Mouse (Mus musculus) stomach, postnatal 0 days (tissue): ENCODE data around the gene Igf2r. TPM values are rescaled to one million over a fixed set of nuclear protein-coding genes. Genes with fewer than 3 reads are reported as not detected.

Experiments used
- ATAC-seq: fragments of 200-750 bp; cut with Nextera tagmentation; 2 replicates; pipeline ENCODE4 v1.8.0; 2017; ENCODE audit not compliant: low FRiP score, low TSS enrichment
- DNase-seq: peaks from one replicate; pipeline ENCODE4 v3.0.0-alpha.2; 2016; ENCODE audit warnings: low spot score
- H3K27ac ChIP-seq: fragments of 300-500 bp; sonication (generic); replicated peaks from 2 replicates; pipeline ENCODE4 v1.5.1; 2014; ENCODE audit warnings: mild to moderate bottlenecking, control low read depth
- H3K27me3 ChIP-seq: fragments of 300-500 bp; sonication (generic); 2 replicates; pipeline ENCODE4 v1.6.1; 2014; ENCODE audit warnings: low read length; ENCODE audit not compliant: control insufficient read depth, insufficient read depth
- H3K36me3 ChIP-seq: fragments of 300-500 bp; sonication (generic); 2 replicates; pipeline ENCODE4 v1.6.1; 2014; ENCODE audit warnings: low read length, mixed read lengths; ENCODE audit not compliant: control insufficient read depth, insufficient read depth
- H3K4me1 ChIP-seq: fragments of 300-500 bp; sonication (generic); replicated peaks from 2 replicates; pipeline ENCODE4 v1.6.1; 2014; ENCODE audit warnings: antibody characterized with exemption; ENCODE audit not compliant: control insufficient read depth, insufficient read depth
- H3K4me2 ChIP-seq: fragments of 300-500 bp; sonication (generic); replicated peaks from 2 replicates; pipeline ENCODE4 v1.6.1; 2014; ENCODE audit warnings: low read depth, mild to moderate bottlenecking, control low read depth, moderate library complexity
- H3K4me3 ChIP-seq: fragments of 300-500 bp; sonication (generic); 2 replicates; pipeline ENCODE4 v1.5.1; 2014; ENCODE audit warnings: low read depth, low read length, control low read depth
- H3K9ac ChIP-seq: fragments of 300-500 bp; sonication (generic); 2 replicates; pipeline ENCODE4 v1.6.1; 2014; ENCODE audit warnings: mild to moderate bottlenecking, low read length, control low read depth, mixed read lengths
- H3K9me3 ChIP-seq: fragments of 300-500 bp; sonication (generic); 2 replicates; pipeline ENCODE4 v1.6.1; 2016; ENCODE audit warnings: low read length; ENCODE audit not compliant: control insufficient read depth
- CTCF ChIP-seq: IDR thresholded peaks from 2 replicates; pipeline ENCODE4 v1.5.1; 2016; ENCODE audit warnings: antibody characterized with exemption, low read depth, mild to moderate bottlenecking, moderate library complexity
- EP300 ChIP-seq: optimal IDR thresholded peaks from 2 replicates; pipeline ENCODE3; 2016; ENCODE audit warnings: antibody characterized with exemption
- WGBS: fragments of 180-500 bp; shearing (Covaris S2); extraction: QIAGEN DNeasy Blood & Tissue Kit; methylation state at CpG from one replicate; pipeline ENCODE4 v1.1.7; 2014; 5-methylcytosine and 5-hydroxymethylcytosine counted together
- polyA plus RNA-seq: library from polyadenylated mRNA; unstranded; fragments of >200 nt; fragmentation: Nextera tagmentation; extraction: Ambion mirVana; gene quantifications from 2 replicates; pipeline ENCODE4 v1.2.1, GENCODE M21; 2015

The Igf2r gene
- polyA plus RNA-seq, 1 experiment from 2014 or later: 9.6 TPM

GRCm38 (mm10) chr17:12763412-12763811, 6.1 kb downstream of the Igf2r start:
- Histone ChIP-seq H3K27ac (no peak overlapping the region), H3K9me3 (no peaks in the 10 kb centered on the region), H3K27me3 (no peaks in the 10 kb centered on the region), H3K36me3 (no peaks in the 10 kb centered on the region), H3K4me3 (no peak overlapping the region), H3K4me1 (peaks cover 10% of the 10 kb centered on the region), H3K9ac (no peak overlapping the region), H3K4me2 (no peak overlapping the region)
- TF ChIP-seq CTCF: no peak
- TF ChIP-seq EP300: no peak
- ATAC-seq (no peak), DNase-seq (no peak)
- 94% methylated on average over 2 of the region's 2 CpGs for WGBS

- Histone ChIP-seq H3K4me3 (no peak overlapping the region), H3K4me1 (peaks cover 19% of the 10 kb centered on the region)
- WGBS: 69% methylated on average over 10 of the region's 10 CpGs
Observed at GRCm38 (mm10) chr17:12760355-12761146, 8.9 kb downstream of the Igf2r start.

GRCm38 (mm10) chr17:12759646-12760074, 9.8 kb downstream of the Igf2r start:
- no peak for TF ChIP-seq EP300
- TF ChIP-seq CTCF: no peak
- no peaks in the 10 kb centered on the region for H3K36me3 ChIP-seq
- no peaks in the 10 kb centered on the region for H3K9me3 ChIP-seq
- DNase-seq: no peak
- peaks cover 22% of the 10 kb centered on the region for H3K4me1 ChIP-seq
- H3K27ac ChIP-seq: peak overlapping the region; percentile 45; the same call in 1 of the 2 replicates
- 37% methylated on average over 8 of the region's 8 CpGs for WGBS
- H3K4me3 ChIP-seq: no peak overlapping the region
- no peak overlapping the region; the same call in 1 of the 2 replicates for H3K9ac ChIP-seq
- no peak for ATAC-seq
- no peak overlapping the region for H3K4me2 ChIP-seq
- H3K27me3 ChIP-seq: no peaks in the 10 kb centered on the region

More at GRCm38 (mm10) chr17:12760355-12761146, 8.9 kb downstream of the Igf2r start:
- TF ChIP-seq EP300 (no peak), CTCF (no peak)
- DNase-seq (no peak), ATAC-seq (no peak)
- H3K4me2 ChIP-seq: no peak overlapping the region
- no peaks in the 10 kb centered on the region for H3K27me3 ChIP-seq
- no peak overlapping the region for H3K27ac ChIP-seq
- no peak overlapping the region for H3K9ac ChIP-seq
- no peaks in the 10 kb centered on the region for H3K36me3 ChIP-seq
- no peaks in the 10 kb centered on the region for H3K9me3 ChIP-seq

GRCm38 (mm10) chr17:12758701-12759455, 10.6 kb downstream of the Igf2r start:
- H3K4me2 ChIP-seq: no peak overlapping the region
- peak overlapping the region; percentile 45; the same call in 1 of the 2 replicates for H3K27ac ChIP-seq
- no peaks in the 10 kb centered on the region for H3K36me3 ChIP-seq
- H3K4me3 ChIP-seq: no peak overlapping the region
- H3K9me3 ChIP-seq: no peaks in the 10 kb centered on the region
- no peaks in the 10 kb centered on the region for H3K27me3 ChIP-seq
- H3K4me1 ChIP-seq: peaks cover 22% of the 10 kb centered on the region
- no peak for TF ChIP-seq CTCF
- no peak for TF ChIP-seq EP300
- DNase-seq (no peak), ATAC-seq (no peak)
- 79% methylated on average over 12 of the region's 12 CpGs for WGBS
- H3K9ac ChIP-seq: peak overlapping the region; percentile 13; the same call in 1 of the 2 replicates

DNA sequence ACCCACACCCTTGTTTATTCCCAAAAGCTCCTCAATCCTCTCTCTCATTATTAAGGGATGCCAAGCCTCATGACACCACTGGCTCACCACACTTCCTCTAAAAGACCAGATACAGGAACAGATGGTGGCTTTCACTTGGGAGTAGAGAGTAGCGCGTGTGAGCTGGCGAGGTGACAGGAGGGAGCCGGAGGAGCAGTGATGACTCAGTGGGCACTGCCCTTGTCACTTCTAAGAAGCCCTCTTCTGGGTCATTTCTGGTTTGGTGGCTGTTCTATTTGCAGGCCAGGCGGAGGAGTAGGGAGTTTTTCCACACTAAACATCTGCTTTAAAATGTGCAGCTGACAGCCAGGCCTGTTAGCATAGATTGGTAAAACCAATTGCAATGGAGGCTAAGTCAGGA, 11.5 kb downstream of the Igf2r start:
- no peak for TF ChIP-seq EP300
- TF ChIP-seq CTCF: no peak
- Histone ChIP-seq H3K4me2 (no peak overlapping the region), H3K4me1 (peaks cover 24% of the 10 kb centered on the region), H3K4me3 (no peak overlapping the region), H3K9me3 (no peaks in the 10 kb centered on the region), H3K27me3 (no peaks in the 10 kb centered on the region), H3K9ac (no peak overlapping the region), H3K27ac (no peak overlapping the region; the same call in 1 of the 2 replicates), H3K36me3 (no peaks in the 10 kb centered on the region)
- DNase-seq (no peak), ATAC-seq (no peak)
- WGBS: 38% methylated on average over 5 of the region's 5 CpGs
